In the genomic region with DNA sequence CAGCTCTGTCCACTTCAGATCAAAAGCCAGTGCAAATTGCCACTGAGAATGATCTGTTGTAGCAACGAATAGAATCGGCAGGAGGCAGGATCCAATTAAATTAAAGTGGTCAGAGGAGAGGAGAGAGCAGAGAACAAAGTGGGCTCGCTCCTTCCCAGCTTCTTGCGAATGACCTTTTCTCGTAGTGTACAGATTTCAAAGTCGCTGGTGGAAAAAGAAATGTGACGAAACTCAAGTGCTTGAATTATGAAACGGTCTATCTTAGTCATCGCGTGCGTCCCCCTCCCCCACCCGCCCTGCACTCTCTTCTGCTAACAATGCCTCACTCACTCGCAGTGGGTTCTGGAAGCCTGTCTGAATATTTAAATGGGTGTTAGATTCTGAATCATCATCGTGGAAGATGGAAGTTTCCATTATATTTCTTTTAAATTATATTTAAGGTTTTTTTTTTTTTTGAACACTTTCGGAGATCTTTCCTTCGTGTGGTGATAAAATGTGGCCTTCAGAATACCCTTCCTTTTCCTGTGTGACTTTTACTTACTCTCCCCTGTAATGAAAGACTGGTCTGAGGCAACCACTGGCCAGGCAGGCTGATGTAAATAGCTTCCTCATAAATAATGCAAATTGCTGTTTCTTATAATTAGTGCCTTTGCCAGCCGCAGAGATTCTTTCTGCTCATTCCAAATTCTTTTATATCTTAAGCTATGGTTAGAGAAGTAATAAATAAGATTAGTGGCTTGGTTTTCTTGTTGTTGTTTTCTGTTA, we compare ENCODE assay signal across 8 mouse cellular contexts. TPM values are rescaled to one million over a fixed set of nuclear protein-coding genes. Genes with fewer than 3 reads are reported as not detected.
DNase-seq lines count a peak whose midpoint lies in the region; ATAC-seq lines count a peak whose summit lies in the region.

No protein-coding gene starts in this region.

- H3K4me3 ChIP-seq in kidney, embryonic 14.5 days (ENCODE audit: low read length) = peak overlapping the region; percentile 17
- H3K4me3 ChIP-seq in embryonic facial prominence, embryonic 13.5 days = peak overlapping the region; percentile 25; the same call in 1 of the 2 replicates
- H3K4me3 ChIP-seq in limb, embryonic 12.5 days (replicated peaks) = peak overlapping the region; percentile 25

- no peaks in the 10 kb centered on the region for H3K27me3 ChIP-seq in kidney, embryonic 14.5 days (ENCODE audit: control insufficient read depth, insufficient read depth, low read length)
- H3K27me3 ChIP-seq in embryonic facial prominence, embryonic 13.5 days = no peaks in the 10 kb centered on the region; the same call in 1 of the 2 replicates
- no peaks in the 10 kb centered on the region for H3K27me3 ChIP-seq in limb, embryonic 12.5 days

- H3K9me3 ChIP-seq in kidney, embryonic 14.5 days (ENCODE audit: control insufficient read depth, low read length) = no peaks in the 10 kb centered on the region
- H3K9me3 ChIP-seq in embryonic facial prominence, embryonic 13.5 days = no peaks in the 10 kb centered on the region
- H3K9me3 ChIP-seq in limb, embryonic 12.5 days = no peaks in the 10 kb centered on the region

- ATAC-seq in kidney, embryonic 14.5 days (ENCODE audit: low FRiP score, low TSS enrichment) = no peak
- ATAC-seq in embryonic facial prominence, embryonic 13.5 days (ENCODE audit: insufficient number of reproducible peaks, insufficient read depth, low FRiP score, low TSS enrichment, low read depth) = no peak
- no peak for ATAC-seq in limb, embryonic 12.5 days (ENCODE audit: insufficient number of reproducible peaks, insufficient read depth, low FRiP score, low TSS enrichment, low read depth)

- DNase-seq in kidney, adult 11 months = no peak
- peak; percentile 82 for DNase-seq in NIH3T3 (ENCODE audit: low read depth)
- peak; percentile 37 for DNase-seq in neural tube, embryonic 10.5 days (ENCODE audit: extremely low spot score, low spot score)
- DNase-seq in urinary bladder, postnatal 4 days (ENCODE audit: low spot score in 2 of 2) = no peak
- no peak for DNase-seq in kidney, adult 18-20 months

- H3K4me2 ChIP-seq in kidney, embryonic 14.5 days (replicated peaks; ENCODE audit: low read depth, low read length) = peak overlapping the region; percentile 43
- peak overlapping the region; percentile 50 for H3K4me2 ChIP-seq in embryonic facial prominence, embryonic 13.5 days
- H3K4me2 ChIP-seq in limb, embryonic 12.5 days = peak overlapping the region; percentile 52

- H3K4me1 ChIP-seq in kidney, embryonic 14.5 days (ENCODE audit: control insufficient read depth, insufficient read depth, low read length) = no peaks in the 10 kb centered on the region
- peaks cover 12% of the 10 kb centered on the region for H3K4me1 ChIP-seq in embryonic facial prominence, embryonic 13.5 days
- H3K4me1 ChIP-seq in limb, embryonic 12.5 days (replicated peaks) = peaks cover 8% of the 10 kb centered on the region; the same call in 1 of the 2 replicates

- WGBS in kidney, embryonic 14.5 days = 10% methylated on average over 17 of the region's 17 CpGs
- WGBS in embryonic facial prominence, embryonic 13.5 days = 7% methylated on average over 17 of the region's 17 CpGs
- 7% methylated on average over 17 of the region's 17 CpGs for WGBS in limb, embryonic 12.5 days

- H3K36me3 ChIP-seq in kidney, embryonic 14.5 days (ENCODE audit: control insufficient read depth, insufficient read depth, low read length) = no peaks in the 10 kb centered on the region
- H3K36me3 ChIP-seq in embryonic facial prominence, embryonic 13.5 days = no peaks in the 10 kb centered on the region
- H3K36me3 ChIP-seq in limb, embryonic 12.5 days = no peaks in the 10 kb centered on the region

- H3K9ac ChIP-seq in kidney, embryonic 14.5 days (ENCODE audit: low read depth, low read length) = no peak overlapping the region
- H3K9ac ChIP-seq in embryonic facial prominence, embryonic 13.5 days = 0 out of 2 replicates have a peak overlapping the region, but pooled peaks have one; percentile 27
- H3K9ac ChIP-seq in limb, embryonic 12.5 days (replicated peaks) = no peak overlapping the region

- H3K27ac ChIP-seq in kidney, embryonic 14.5 days (ENCODE audit: low read depth, low read length) = no peak overlapping the region
- no peak overlapping the region for H3K27ac ChIP-seq in embryonic facial prominence, embryonic 13.5 days
- no peak overlapping the region for H3K27ac ChIP-seq in limb, embryonic 12.5 days

RNA-seq across cellular contexts. Expression of a gene that starts 2.0 kb away (rescaled TPM):
- 0.33 and 0.49 TPM in 2 replicates for polyA plus RNA-seq in kidney, embryonic 14.5 days (2014; fragmentation: Nextera tagmentation; extraction: Ambion mirVana)
- 0.07 and 0.62 TPM in 2 replicates for polyA plus RNA-seq in embryonic facial prominence, embryonic 13.5 days (2015; fragmentation: Nextera tagmentation; extraction: Ambion mirVana)
- 0.19 and 0.48 TPM in 2 replicates for polyA plus RNA-seq in limb, embryonic 12.5 days (2016; fragmentation: Nextera tagmentation; extraction: Ambion mirVana)

Comparison
In these comparisons a context has a peak if more than half of its experiments do, and no peak if none do; other contexts are left out.
1. DNase-seq: peak in NIH3T3 (single experiment) and neural tube, embryonic 10.5 days (single experiment); none in kidney, adult 11 months (single experiment), urinary bladder, postnatal 4 days (0 of 2) and kidney, adult 18-20 months (single experiment).
2. Peak in every context shown above with its lines, with median percentiles within 50 percentile points of each other: H3K4me2 ChIP-seq and H3K4me3 ChIP-seq.